Mouse (Mus musculus): ENCODE measurements around the gene Cobll1.

DNA sequence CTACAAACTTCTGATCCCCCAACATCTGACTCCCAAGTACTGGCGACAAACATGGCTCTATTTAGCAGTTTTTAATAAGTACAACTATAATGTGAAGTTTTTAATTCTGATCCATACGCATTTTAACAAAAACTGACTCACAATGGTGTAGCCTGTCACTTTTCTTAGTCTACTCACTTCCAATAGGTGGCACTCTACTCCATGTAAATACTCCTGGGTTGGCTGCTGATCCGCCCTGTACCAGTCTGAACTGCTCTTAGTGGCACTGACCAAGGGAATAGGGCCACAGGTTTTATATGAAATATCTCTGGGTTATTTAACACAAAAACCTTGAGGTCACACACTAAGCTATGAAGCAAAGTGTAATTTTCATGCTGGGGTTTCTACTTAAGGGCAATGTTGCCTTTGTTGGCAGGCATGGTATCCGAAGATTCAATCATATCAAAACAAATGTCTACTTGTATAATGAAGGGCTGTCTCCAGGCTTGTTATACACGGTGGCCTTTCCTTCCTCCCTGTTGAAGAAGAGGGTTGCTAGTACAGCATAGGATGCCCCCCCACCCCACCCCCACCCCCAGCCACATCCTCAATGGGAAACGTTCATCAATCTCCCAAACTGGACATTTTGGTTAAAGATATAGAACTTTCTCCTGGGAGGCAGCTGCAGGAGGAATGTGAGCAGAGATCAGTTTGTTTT is 93.6 kb downstream of the Cobll1 start:
- no peak for TF ChIP-seq POLR2A (IDR thresholded peaks at IDR 0.05; ENCODE audit: extremely low read depth, insufficient read depth, low read length)
- TF ChIP-seq CTCF (IDR thresholded peaks at IDR 0.05; ENCODE audit: low read depth, low read length), result peak; percentile 28

Measured in liver, adult 2 months (tissue).